Mouse (Mus musculus) small intestine, adult 2 months (tissue): Measurements from ENCODE around the gene Eif4a1.

ENCODE experiments used
- CTCF ChIP-seq: fragments of 200-500 bp; IDR thresholded peaks from 2 replicates; pipeline ENCODE4 v1.5.1; 2012; ENCODE audit warnings: low read depth, mild to moderate bottlenecking, control low read depth, inconsistent platforms, low read length, moderate library complexity, mixed read lengths; ENCODE audit not compliant: insufficient replicate concordance, insufficient read length; ENCODE audit errors: extremely low read depth
- POLR2A ChIP-seq: fragments of 200-500 bp; IDR thresholded peaks from 2 replicates; pipeline ENCODE4 v1.6.1; 2012; ENCODE audit warnings: low read depth, mild to moderate bottlenecking, control low read depth, inconsistent platforms, low read length, moderate library complexity

DNA sequence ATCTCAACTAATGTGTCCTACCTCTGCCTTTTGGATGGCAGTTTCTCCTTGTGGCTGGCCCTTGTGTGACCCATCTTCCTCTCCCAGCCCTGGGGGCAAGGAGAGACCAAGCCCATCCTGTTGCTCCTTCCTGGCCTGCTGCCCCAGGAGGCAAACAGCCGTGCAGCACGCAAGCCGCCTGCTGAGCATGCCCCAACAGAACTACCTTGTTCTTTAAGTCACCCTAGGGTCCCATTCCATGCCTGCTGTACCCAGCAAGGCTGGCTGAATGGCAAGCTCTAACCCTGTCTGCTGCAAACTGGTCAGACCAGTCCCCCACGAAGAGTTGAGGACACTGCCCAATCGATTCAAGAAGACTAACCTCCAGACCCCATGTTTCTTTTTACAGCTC, 16.2 kb downstream of the Eif4a1 start:
- no peak for TF ChIP-seq CTCF
- TF ChIP-seq POLR2A = no peak
